Mouse (Mus musculus): ENCODE results near the gene Atrip. TPM values are rescaled to one million over a fixed set of nuclear protein-coding genes. Genes with fewer than 3 reads are reported as not detected.

The Atrip gene
- polyA plus RNA-seq, 1 experiment, result 17.1 TPM

GRCm38 (mm10) chr9:109058006-109058765, 15.7 kb downstream of the Atrip start:
- DNase-seq (ENCODE audit: low spot score), result no peak

- DNase-seq (ENCODE audit: low spot score), result no peak
Observed at GRCm38 (mm10) chr9:109057543-109057942, 16.4 kb downstream of the Atrip start.

GRCm38 (mm10) chr9:109056916-109057315, 17.0 kb downstream of the Atrip start:
- no peak for DNase-seq (ENCODE audit: low spot score)

- no peak for DNase-seq (ENCODE audit: low spot score)
Observed at GRCm38 (mm10) chr9:109056081-109056690, 17.7 kb downstream of the Atrip start.

GRCm38 (mm10) chr9:109055271-109056030, 18.5 kb downstream of the Atrip start:
- DNase-seq (ENCODE audit: low spot score), result no peak

GRCm38 (mm10) chr9:109054712-109055111, 19.2 kb downstream of the Atrip start:
- no peak for DNase-seq (ENCODE audit: low spot score)

- no peak for DNase-seq (ENCODE audit: low spot score)
Observed at GRCm38 (mm10) chr9:109053851-109054250, 20.1 kb downstream of the Atrip start.

- DNase-seq (ENCODE audit: low spot score), result no peak
Observed at GRCm38 (mm10) chr9:109053366-109053765, 20.6 kb downstream of the Atrip start.

- DNase-seq (ENCODE audit: low spot score), result no peak
Observed at GRCm38 (mm10) chr9:109052490-109053260, 21.2 kb downstream of the Atrip start.

- DNase-seq (ENCODE audit: low spot score), result no peak
Observed at GRCm38 (mm10) chr9:109051651-109052489, 22.1 kb downstream of the Atrip start.

- DNase-seq (ENCODE audit: low spot score), result no peak
Observed at GRCm38 (mm10) chr9:109051011-109051501, 22.9 kb downstream of the Atrip start.

- no peak for DNase-seq (ENCODE audit: low spot score)
Observed at GRCm38 (mm10) chr9:109050674-109050997, 23.3 kb downstream of the Atrip start.

- no peak for DNase-seq (ENCODE audit: low spot score)
Observed at GRCm38 (mm10) chr9:109049996-109050673, 23.8 kb downstream of the Atrip start.

- no peak for DNase-seq (ENCODE audit: low spot score)
Observed at GRCm38 (mm10) chr9:109049316-109049715, 24.6 kb downstream of the Atrip start.

- no peak for DNase-seq (ENCODE audit: low spot score)
Observed at GRCm38 (mm10) chr9:109046306-109046705, 27.6 kb downstream of the Atrip start.

- no peak for DNase-seq (ENCODE audit: low spot score)
Observed at GRCm38 (mm10) chr9:109041351-109041750, 32.6 kb downstream of the Atrip start.

- no peak for DNase-seq (ENCODE audit: low spot score)
Observed at GRCm38 (mm10) chr9:109040906-109041305, 33.0 kb downstream of the Atrip start.

GRCm38 (mm10) chr9:109040216-109040615, 33.7 kb downstream of the Atrip start:
- no peak for DNase-seq (ENCODE audit: low spot score)

- no peak for DNase-seq (ENCODE audit: low spot score)
Observed at GRCm38 (mm10) chr9:109039681-109040080, 34.2 kb downstream of the Atrip start.

- no peak for DNase-seq (ENCODE audit: low spot score)
Observed at GRCm38 (mm10) chr9:109038901-109039364, 35.0 kb downstream of the Atrip start.
